Mouse (Mus musculus) cerebellum, adult 2 months (tissue): ENCODE data around the gene Serinc5.
"Not testable (repeated sequence)": the region's sequence is repeated elsewhere in the genome, so short reads cannot be mapped to it uniquely, and the experiment has no call there.

Source experiments
- CTCF ChIP-seq: fragments of 200-500 bp; IDR thresholded peaks from 2 replicates; pipeline ENCODE4 v1.5.1; 2011; ENCODE audit warnings: low read depth, mild to moderate bottlenecking, control low read depth, low read length, moderate library complexity, borderline replicate concordance; ENCODE audit not compliant: insufficient read depth
- POLR2A ChIP-seq: fragments of 200-500 bp; IDR thresholded peaks from 2 replicates; pipeline ENCODE4 v1.6.1; 2011; ENCODE audit warnings: low read length, control low read depth, borderline replicate concordance; ENCODE audit not compliant: insufficient read depth

DNA sequence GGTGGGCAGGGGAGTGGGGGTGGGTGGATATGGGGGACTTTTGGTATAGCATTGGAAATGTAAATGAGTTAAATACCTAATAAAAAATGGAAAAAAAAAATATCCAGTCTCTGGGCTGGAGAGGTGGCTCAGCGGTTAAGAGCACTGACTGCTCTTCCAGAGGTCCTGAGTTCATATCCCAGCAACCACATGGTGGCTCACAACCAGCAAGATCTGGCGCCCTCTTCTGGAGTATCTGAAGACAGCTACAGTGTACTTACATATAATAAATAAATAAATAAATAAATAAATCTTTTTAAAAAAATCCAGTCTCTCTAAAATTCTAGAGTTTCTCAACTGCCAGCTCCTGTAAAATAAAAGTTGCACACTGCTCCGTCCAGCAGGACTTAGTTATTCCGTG, 5.6 kb upstream of the Serinc5 start:
- not testable (repeated sequence) for TF ChIP-seq POLR2A, CTCF
